Mouse (Mus musculus) large intestine, adult 2 months (tissue): ENCODE results near the gene Slc16a12. TPM values are rescaled to one million over a fixed set of nuclear protein-coding genes. Genes with fewer than 3 reads are reported as not detected.
A peak's percentile ranks its signal among the peaks of the same experiment; 100 is the strongest.
"Not testable (repeated sequence)": the region's sequence is repeated elsewhere in the genome, so short reads cannot be mapped to it uniquely, and the experiment has no call there.

Source experiments
- DNase-seq: peaks from one replicate; pipeline ENCODE4 v3.0.0-alpha.2; 2012; ENCODE audit warnings: low read depth, low spot score
- WGBS: fragments of 180-500 bp; shearing (Covaris S2); methylation state at CpG from one replicate; pipeline ENCODE4 v1.1.7; 2018; 5-methylcytosine and 5-hydroxymethylcytosine counted together
- polyA plus RNA-seq: library from polyadenylated mRNA; depleted of rRNA; stranded (reverse); fragments of >200 nt; gene quantifications from 2 replicates; pipeline ENCODE4 v1.2.3, GENCODE M21; 2012; rRNA removed

The Slc16a12 gene
- polyA plus RNA-seq, result 0.68 and 2.3 TPM in 2 replicates

DNA sequence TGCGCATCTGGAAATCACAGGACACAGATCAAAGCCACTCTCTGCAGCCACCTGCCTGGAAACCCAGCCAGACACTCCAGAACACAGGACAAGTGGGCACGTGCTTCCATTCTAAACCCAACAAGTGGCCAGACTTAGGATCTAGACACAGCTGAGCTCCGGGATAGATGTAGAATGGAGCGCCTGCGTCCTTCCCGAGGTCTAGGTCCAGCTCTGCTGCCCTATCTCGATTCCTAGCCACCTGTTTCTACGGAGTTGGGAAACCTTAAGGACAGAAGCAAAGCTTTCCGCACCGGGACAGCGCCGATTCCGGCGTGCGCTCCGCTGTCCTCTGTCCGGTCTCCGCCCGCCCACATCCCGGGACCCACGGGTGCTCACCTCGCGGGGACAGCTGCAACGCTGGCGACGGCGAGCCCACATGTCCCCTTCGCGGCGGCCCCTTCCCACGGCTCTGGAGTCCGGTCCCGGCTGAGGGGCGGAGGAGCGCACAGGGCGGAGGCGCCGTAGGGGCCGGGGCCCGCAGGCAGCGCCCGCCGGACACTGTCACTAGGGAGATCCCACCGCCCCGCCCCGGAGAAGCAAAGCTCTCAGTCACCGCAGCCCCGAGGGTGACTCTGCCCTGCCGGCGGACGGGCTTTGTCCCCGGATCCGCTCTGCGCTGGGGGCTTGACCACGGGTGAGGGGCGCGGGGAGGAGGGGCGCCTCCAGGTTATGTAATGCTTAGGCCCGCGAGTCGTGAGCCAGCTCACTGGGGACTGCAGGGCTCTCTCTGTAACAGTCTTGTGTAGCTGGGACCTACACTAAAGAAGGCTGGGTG lies at the start of gene Slc16a12:
Slc16a12 (minus strand) TSS at position 602 of the 817 bp plus-strand sequence.
- 1% methylated on average over 60 of the region's 61 CpGs for WGBS
- no peak for DNase-seq

DNA sequence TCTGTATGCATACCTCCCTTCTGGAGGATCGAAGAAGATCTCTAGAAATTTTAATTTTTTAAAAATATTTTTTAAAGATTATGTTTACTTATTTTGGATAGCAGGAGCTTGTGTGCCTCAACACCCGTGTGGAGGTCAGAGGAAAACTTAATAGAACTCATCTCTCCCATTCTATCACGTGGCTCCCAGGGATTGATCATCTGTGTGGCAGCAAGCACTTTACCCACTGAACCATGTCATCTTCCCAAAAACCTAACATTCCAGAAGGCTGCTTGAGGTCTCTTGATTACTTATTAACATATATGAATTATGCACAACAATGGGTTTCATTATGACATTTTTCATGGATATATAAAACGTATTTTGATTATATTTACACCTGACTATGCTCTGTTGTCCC lies 49.3 kb upstream of the Slc16a12 start:
- 58% methylated on average over 4 of the region's 4 CpGs for WGBS
- no peak for DNase-seq

- 89% methylated on average over 2 of the region's 2 CpGs for WGBS
- DNase-seq, result no peak
These were observed 35.4 kb upstream of the Slc16a12 start for GRCm38 (mm10) chr19:34782491-34782890.

GRCm38 (mm10) chr19:34778993-34779392 lies 31.9 kb upstream of the Slc16a12 start:
- 97% methylated on average over 1 of the region's 1 CpGs for WGBS
- DNase-seq, result no peak

GRCm38 (mm10) chr19:34778098-34778497 lies 31.0 kb upstream of the Slc16a12 start:
- DNase-seq, result no peak

- WGBS, result 17% methylated on average over 6 of the region's 6 CpGs
- peak; percentile 22 for DNase-seq
These were observed 25.7 kb upstream of the Slc16a12 start for GRCm38 (mm10) chr19:34772775-34773174.

- no peak for DNase-seq
- WGBS, result 80% methylated on average over 6 of the region's 6 CpGs
These were observed 23.7 kb upstream of the Slc16a12 start for GRCm38 (mm10) chr19:34770764-34771163.

- DNase-seq, result no peak
- 33% methylated on average over 1 of the region's 1 CpGs for WGBS
These were observed 11.7 kb upstream of the Slc16a12 start for GRCm38 (mm10) chr19:34758754-34759153.

DNA sequence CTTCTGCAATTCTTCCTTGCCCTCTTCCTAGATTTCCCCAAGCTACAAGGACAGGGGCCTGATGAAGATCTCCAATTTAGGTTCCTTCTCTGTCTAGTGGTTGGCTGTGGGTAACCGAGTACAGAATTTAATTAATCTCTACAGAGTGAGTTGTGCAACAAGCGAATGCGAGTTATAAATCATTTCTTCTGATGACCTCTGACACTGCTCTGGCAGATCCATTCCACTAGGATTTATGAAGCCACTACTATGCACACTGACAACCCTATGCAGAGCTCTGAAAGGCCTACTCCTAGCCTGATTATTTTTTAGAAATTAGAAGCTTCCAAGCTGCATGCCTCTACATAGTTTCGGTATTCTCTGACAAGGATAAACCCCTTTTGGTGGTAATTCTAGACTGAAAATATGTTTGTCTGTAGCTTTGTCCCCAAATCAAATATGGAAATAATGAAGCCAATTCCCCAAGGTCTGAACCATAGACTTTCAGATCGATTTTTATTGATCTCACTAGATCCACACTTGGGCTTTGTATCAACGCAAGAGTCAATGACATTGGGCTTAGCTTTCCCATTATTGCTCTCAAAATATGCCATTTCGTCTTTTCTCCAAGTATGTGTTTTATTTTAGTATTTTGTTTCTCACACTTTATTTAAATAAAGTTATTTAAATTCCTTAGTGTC lies 9.6 kb upstream of the Slc16a12 start:
- DNase-seq, result no peak
- 91% methylated on average over 7 of the region's 7 CpGs for WGBS

GRCm38 (mm10) chr19:34755680-34756079 lies 8.6 kb upstream of the Slc16a12 start:
- DNase-seq, result no peak
- 59% methylated on average over 1 of the region's 1 CpGs for WGBS

- 72% methylated on average over 5 of the region's 5 CpGs for WGBS
- no peak for DNase-seq
These were observed 6.2 kb upstream of the Slc16a12 start for GRCm38 (mm10) chr19:34753243-34753642.

DNA sequence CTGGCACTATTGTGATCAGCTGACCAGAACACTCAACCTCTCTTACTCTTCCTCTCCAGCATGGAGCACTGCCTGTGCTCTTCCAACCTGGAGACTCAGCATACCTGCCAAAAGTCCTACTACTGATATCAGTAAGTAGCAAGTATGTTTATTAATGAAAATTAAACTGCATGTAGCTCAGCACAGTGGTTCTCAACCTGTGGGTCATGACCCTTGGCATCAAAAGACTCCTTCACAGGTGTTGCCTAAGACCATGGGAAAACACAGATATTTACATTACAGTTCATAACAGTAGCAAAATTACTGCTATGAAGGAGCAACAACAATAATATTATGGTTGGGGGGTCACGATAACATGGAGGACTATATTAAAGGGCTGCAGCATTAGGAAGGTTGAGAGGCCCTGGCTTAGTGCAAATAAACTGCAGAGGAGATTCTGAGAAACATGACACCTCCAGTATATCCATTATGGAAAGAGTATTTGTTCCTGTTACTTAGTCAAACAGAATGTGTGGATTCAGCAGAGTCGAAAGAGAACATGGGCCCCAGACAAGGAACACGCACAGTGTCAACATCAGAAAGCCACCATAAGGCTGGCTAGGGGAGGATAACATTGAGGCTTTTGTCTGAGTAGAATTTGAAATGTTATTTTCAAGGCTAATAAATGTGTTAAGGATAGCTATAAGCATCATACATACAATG lies 5.5 kb upstream of the Slc16a12 start:
- WGBS, result 55% methylated on average over 3 of the region's 3 CpGs
- DNase-seq, result no peak

- DNase-seq, result no peak
- 34% methylated on average over 4 of the region's 4 CpGs for WGBS
These were observed 4.1 kb upstream of the Slc16a12 start for GRCm38 (mm10) chr19:34751150-34751549.

DNA sequence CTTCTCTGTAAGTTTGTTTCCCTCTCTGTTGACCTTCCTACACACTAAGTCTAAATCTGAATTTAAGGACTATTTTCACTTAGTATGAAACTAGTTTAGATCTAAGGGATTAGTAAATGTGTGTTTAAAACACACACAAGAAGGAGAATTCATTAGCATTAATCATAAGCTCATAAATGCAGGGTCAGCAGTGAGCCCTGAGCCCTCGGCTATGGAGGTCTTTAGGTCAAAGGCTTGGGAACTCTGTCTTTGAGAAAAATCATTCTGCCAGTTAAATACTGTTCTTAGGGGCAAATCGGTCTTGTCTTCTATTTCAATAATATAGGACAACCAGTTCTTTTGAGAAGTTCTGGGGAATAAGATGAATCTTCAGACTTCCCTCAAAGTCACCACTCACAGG lies 1.9 kb upstream of the Slc16a12 start:
- no peak for DNase-seq
- 81% methylated on average over 2 of the region's 2 CpGs for WGBS

DNA sequence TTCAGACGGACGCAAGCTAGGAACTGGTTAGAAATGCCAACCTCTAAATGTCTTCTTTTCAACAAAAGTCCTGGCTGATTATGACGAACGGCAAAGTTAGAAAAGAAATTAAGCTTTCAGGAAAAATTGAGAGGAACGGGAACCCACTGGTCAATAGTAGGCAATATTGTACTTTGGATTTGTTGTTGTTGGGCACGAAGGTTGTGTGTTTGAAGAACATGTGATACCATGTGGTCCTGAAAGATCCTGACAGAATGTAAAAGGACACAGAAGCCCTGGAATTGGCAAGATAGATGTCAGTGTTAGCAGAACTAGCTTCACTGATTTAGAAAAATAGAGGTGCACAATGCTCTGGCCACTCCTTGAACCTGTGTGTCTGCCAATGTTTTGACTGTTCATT lies 880 bp upstream of the Slc16a12 start:
- WGBS, result 92% methylated on average over 6 of the region's 6 CpGs
- not testable (repeated sequence) for DNase-seq

DNA sequence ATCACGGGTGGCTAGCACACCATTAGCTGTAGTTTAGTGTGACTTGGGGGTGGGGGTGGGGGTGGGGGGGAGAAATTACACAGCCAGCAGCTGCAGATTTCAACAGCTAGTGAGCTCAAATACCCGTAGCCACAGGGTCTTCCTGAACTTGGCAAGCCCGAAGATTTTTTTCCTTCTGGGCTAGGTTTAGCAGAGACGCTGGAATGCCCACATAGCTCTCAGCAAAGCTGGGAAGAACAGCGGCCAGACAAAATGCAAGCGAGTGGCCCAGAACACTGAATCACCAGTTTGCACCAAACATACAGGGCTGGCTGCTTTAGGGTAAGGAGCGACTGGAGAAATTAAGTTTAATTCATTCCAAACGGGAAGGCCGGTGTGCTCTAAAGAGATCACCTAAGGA lies 888 bp downstream of the Slc16a12 start:
- DNase-seq, result no peak
- WGBS, result 19% methylated on average over 9 of the region's 9 CpGs

DNA sequence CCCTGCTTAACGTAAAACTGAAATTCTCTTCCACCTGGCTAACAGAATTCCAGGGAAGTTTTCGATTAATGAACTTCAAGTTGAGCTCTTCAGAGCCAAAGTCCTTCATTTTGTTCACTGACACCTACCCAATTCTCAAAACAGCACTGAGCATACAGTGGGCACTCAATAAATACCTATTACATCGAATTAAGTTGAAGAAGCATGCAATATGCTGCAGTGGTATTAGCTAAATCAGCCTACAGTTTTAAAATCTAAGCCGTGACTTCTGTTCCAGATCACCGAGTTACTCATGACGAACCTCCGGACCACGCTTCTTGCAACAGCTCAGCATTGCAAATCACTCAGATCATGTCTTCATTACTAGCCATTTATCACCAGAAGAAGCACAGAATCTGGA lies 2.1 kb downstream of the Slc16a12 start:
- no peak for DNase-seq
- WGBS, result 81% methylated on average over 8 of the region's 8 CpGs

DNA sequence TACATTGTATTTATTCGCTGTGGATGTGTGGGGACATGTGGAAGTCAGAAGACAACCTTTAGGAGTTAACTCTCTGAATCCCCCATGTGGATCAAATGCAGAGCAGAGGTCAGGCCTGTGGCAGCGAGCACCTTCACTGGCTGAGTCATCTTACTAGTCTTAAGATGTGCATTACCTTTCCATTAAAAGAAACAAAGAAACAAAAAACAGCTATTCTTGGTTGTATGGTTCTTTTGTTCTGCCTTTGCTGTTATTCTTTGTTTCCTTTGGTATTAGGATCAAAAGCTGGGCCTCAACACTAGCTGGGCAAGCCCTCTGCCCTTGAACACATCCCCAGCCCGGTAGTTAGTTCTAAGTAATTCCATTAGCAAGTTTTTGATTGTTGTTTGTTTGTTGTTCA lies 9.2 kb downstream of the Slc16a12 start:
- no peak for DNase-seq
- 92% methylated on average over 3 of the region's 3 CpGs for WGBS

GRCm38 (mm10) chr19:34735900-34736299 lies 11.2 kb downstream of the Slc16a12 start:
- 95% methylated on average over 4 of the region's 4 CpGs for WGBS
- DNase-seq, result no peak

- DNase-seq, result no peak
- 68% methylated on average over 3 of the region's 3 CpGs for WGBS
These were observed 14.1 kb downstream of the Slc16a12 start for GRCm38 (mm10) chr19:34733020-34733419.

- DNase-seq, result no peak
- WGBS, result 81% methylated on average over 5 of the region's 5 CpGs
These were observed 15.7 kb downstream of the Slc16a12 start for GRCm38 (mm10) chr19:34731356-34731755.
